Mouse (Mus musculus) neural tube, embryonic 10.5 days (tissue): ENCODE measurements around the gene Aldh8a1.

ENCODE experiments used
- DNase-seq: peaks from one replicate; pipeline ENCODE4 v3.0.0-alpha.2; 2017; ENCODE audit warnings: low spot score; ENCODE audit errors: extremely low spot score

Gene Aldh8a1

GRCm38 (mm10) chr10:21376682-21377473 lies at the start of gene Aldh8a1:
Gene Aldh8a1, plus strand, starts transcription at chr10:21377291.
- DNase-seq, result no peak

- no peak for DNase-seq
These were observed 49.4 kb upstream of the Aldh8a1 start for GRCm38 (mm10) chr10:21327605-21328135.

- DNase-seq, result no peak
These were observed 42.6 kb upstream of the Aldh8a1 start for GRCm38 (mm10) chr10:21334349-21335105.

GRCm38 (mm10) chr10:21335534-21335933 lies 41.6 kb upstream of the Aldh8a1 start:
- no peak for DNase-seq

GRCm38 (mm10) chr10:21337191-21337590 lies 39.9 kb upstream of the Aldh8a1 start:
- DNase-seq, result no peak

GRCm38 (mm10) chr10:21341706-21342105 lies 35.4 kb upstream of the Aldh8a1 start:
- no peak for DNase-seq

- no peak for DNase-seq
These were observed 34.6 kb upstream of the Aldh8a1 start for GRCm38 (mm10) chr10:21342331-21343005.

GRCm38 (mm10) chr10:21347332-21347731 lies 29.8 kb upstream of the Aldh8a1 start:
- DNase-seq, result no peak

- no peak for DNase-seq
These were observed 27.6 kb upstream of the Aldh8a1 start for GRCm38 (mm10) chr10:21349449-21349848.

- DNase-seq, result no peak
These were observed 27.1 kb upstream of the Aldh8a1 start for GRCm38 (mm10) chr10:21349946-21350345.

GRCm38 (mm10) chr10:21350531-21351515 lies 26.3 kb upstream of the Aldh8a1 start:
- DNase-seq, result no peak

- DNase-seq, result no peak
These were observed 25.3 kb upstream of the Aldh8a1 start for GRCm38 (mm10) chr10:21351766-21352165.

- DNase-seq, result no peak
These were observed 23.2 kb upstream of the Aldh8a1 start for GRCm38 (mm10) chr10:21353890-21354289.

GRCm38 (mm10) chr10:21354506-21354905 lies 22.6 kb upstream of the Aldh8a1 start:
- no peak for DNase-seq

GRCm38 (mm10) chr10:21357986-21358385 lies 19.1 kb upstream of the Aldh8a1 start:
- no peak for DNase-seq

GRCm38 (mm10) chr10:21359086-21359485 lies 18.0 kb upstream of the Aldh8a1 start:
- DNase-seq, result no peak

GRCm38 (mm10) chr10:21361871-21362270 lies 15.2 kb upstream of the Aldh8a1 start:
- no peak for DNase-seq

GRCm38 (mm10) chr10:21363297-21363696 lies 13.8 kb upstream of the Aldh8a1 start:
- no peak for DNase-seq

- no peak for DNase-seq
These were observed 12.1 kb upstream of the Aldh8a1 start for GRCm38 (mm10) chr10:21364946-21365345.

GRCm38 (mm10) chr10:21365897-21366296 lies 11.2 kb upstream of the Aldh8a1 start:
- DNase-seq, result no peak

- no peak for DNase-seq
These were observed 10.6 kb upstream of the Aldh8a1 start for GRCm38 (mm10) chr10:21366471-21366870.
